Mouse (Mus musculus) layer of hippocampus, adult 8-10 months (tissue): ENCODE data around the gene Gng12. TPM values are rescaled to one million over a fixed set of nuclear protein-coding genes. Genes with fewer than 3 reads are reported as not detected.

Experiments used
- DNase-seq, 2 experiments: peaks; one replicate each; pipeline ENCODE4 v3.0.0; 2022; ENCODE audit warnings: low spot score in 2 of 2
- total RNA-seq, 4 experiments: library from RNA; stranded (reverse); gene quantifications; 2 replicates each; pipeline ENCODE4 v1.2.4; 2022

The Gng12 gene
- total RNA-seq, 4 experiments from 2014 or later: 56.7 to 75.5 (median 67.9) TPM

DNA sequence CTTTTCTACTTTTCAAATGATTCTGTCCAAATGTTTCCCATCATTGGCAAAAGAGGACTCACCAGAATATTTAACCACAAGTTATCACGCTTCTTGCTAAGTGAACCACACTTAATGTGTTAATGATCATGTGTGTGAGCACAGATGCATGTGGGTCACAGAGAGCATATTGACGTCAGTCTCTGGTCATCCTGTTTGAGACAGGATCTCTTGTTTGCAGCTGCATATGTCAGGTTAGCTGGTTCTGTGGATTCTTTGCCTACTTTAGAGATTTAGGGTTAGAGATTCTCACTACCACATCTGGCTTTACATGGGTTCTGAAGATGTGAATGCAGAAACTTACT, 153.5 kb downstream of the Gng12 start:
- no peak for DNase-seq

DNA sequence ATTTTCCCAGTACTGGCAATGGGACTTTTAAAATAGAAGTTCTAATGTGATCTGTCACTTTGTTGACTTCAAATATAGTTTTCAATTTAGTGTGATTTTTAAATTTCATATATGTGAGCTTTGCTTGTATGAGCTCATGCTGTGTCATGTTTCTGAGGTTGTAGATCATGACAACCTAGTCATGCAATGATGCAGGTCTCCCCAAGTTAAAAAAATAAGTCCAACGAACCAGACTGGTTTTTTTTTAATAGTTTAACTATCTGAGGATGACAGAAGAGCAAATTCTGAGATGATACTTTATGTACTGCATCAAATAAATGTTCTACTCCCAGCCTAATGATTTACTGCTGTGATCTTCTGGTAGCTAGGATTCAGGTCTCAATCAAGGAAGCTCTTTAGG, 153.9 kb downstream of the Gng12 start:
- no peak for DNase-seq

DNA sequence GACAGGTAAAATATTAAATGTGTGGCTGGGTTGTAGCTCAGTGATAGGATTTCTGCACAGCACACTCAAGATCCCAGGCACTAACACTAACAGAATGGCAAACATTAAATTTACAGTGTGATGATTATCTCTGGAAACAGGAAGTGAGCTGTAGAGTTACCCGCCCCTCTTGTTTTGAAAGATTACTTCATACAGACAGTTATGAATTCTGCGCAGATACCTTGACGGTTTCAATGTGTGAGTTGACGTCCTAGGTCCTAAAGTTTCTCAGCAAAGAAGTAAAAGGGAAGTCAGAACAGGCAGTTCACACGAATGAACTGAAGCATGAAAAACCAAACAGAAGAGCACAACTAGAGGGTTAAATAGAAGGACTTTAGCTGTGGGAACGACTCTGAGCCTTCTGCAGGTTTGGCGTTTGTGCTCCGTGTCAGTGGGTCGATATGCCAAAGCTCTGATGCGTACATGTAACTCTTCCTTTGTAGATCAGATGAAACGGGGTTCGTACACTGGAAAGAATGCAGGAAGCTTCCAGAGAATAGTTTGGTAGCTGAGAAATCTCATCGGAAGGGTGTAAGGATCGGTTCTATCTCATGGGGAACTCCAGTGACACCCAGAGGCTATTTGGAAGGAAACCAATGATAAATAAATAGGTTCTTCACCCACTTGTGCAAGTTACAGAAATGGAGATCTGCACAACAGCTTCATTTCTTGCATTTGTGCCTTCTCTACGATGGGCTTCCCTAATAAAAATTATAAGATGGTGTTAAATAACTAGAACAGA, 160.1 kb downstream of the Gng12 start:
- DNase-seq: no peak

DNA sequence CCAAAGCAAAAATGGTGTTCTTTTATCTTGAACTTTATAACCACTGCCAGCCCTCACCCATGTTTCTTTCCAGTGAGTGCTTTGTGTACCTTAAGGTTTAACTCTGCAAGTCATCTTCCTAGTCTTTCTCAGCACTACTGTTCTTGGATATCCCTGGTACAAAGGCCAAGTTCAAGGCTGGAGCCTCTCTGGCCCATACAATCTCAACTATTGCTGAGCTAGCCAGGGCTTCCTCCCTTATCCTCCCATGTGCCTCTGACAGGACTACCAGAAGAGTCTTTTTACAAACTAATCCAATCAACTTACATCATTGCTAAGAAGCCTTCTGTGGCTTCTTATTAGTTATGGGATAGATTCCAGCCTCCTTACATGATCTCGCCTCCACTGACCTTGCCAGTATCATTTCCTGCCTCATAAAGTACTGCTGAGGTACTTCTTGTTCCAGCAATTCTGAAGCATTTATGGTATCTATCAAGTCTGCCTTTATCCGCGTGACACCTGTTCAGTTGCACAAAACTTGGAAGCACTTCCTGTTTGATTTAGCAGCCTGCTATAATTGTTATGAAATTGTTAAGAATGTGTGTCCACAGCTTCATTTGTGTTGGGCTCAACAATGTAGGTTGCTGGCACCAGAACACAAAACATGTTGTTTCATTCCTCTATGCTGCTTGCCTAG, 160.8 kb downstream of the Gng12 start:
- no peak for DNase-seq

DNA sequence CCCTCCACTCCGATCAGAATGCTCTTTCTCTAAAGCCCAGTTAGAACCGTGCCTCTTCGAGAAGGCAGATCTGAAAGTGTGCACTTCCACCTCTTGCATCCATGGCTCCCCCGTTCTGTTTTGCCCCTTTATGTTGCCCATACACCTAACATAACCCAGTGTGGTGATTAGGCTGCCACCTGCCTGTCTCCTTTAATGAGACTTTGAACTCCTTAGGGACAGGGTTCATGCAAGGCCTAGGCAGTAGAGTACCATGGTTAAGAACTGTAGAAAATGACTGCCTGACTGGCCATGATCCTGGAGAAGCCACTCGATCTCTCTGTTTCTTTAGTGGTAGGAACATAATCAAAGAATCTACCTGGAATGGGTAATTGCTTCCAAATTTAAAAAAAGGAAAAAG, 161.4 kb downstream of the Gng12 start:
- no peak for DNase-seq

DNA sequence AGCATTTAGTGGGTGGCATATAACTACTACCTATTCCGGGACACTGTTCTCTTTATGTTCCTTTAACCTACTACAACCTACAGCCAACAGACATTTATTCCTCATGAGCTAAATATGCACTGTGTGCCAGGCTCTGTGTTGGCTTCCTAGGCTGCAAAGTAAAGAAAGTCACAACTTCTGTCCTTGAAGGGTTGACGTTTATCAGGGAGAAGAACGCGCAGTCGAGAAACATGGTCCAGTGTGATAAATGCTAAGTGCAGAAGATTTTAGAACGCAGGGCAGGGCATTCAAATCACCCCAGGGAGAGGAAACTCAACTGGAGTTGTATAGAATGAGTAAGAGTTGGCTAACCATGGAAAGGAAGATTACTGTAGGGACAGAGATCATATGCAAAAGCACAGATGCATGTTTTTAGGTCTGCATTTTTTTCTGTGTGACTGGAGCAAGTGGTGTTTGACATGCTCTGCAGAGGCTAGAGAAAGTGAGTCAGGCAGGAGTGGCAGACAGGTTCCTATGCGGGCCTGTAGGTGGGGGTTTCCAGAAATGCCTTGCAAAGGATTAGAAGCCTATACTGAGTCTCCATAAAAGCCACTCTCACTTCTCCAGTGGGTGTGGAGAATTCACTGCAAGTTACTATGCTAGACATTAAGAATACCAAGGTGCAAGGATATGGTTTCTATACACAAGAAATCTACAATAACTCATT, 161.9 kb downstream of the Gng12 start:
- no peak for DNase-seq

DNA sequence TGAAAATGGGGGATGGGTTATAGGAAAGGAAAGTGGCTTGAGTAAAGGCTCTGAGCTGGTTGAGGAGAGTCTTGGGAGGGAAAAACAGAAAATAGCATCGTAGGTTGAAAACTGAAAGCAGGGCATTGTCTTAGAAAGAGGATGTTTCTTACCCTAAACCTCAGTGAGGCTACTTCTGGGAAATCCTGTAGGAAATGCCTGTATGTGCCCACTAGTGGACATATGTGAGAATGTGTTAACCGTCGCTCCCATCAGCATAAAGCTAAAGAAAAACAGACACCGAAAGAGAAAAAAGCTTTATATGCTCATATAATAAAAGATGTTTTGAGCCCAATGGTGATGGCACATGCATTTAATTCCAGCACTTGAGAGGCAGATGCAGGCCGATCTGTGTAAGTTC, 163.9 kb downstream of the Gng12 start:
- DNase-seq: no peak

DNA sequence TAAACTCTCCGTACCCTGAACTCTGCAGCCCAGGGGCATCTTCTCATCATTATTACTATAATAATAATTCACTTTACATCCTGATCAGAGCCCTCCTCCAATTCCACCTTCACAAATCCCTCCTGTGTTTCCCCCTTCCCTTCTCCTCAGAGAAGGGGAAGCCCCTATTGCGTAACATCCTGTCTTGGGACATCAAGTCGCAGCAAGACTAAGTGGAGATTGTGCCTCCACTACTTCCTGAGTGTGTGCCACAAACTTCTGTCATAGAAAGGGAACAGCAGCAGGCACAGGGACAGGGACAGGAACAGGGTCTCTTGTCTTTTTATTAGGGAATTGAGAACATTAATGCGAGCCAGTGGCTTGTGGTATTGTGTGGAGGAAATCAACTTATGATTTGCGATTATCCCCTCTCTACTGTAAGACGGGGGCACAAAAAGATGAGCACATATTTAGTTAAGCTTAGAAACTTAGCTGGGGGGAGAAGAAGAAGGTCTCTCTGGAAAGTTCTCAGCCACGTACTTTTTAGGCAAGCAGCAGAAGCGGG, 173.1 kb downstream of the Gng12 start:
- DNase-seq: no peak

DNA sequence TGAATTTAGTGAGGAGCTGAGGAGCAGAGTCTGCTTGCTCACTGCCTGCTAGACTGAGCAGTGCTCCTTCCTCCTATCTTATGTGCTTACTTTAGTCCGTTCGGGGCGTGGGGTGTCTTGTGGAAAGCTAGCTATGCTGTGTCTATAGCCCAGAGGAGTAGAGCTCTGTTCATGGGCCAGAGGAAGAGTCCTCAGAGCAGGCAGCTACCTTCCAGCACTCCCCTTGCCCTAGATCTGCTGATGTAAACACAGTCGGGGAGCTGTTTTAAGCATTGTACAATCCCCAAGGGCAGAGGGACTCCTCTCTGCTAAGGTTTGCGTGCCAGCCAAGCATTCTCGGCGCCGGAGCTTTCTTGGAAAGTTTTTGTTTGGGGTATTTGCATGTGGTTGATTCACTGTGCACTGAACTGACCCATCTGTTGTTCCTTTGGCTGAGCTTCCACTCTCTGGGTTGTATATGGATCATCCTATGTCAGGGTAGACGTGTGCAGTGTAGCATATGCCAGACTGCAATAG, 173.7 kb downstream of the Gng12 start:
- DNase-seq: no peak

Other genes starting within 250 kb of the Gng12 start
- gene Vmn1r35, start 210.5 kb upstream of the Gng12 start, total RNA-seq: not detected
- not detected for gene Vmn1r36, start 177.2 kb upstream of the Gng12 start, total RNA-seq
- not detected for gene Vmn1r37, start 167.0 kb upstream of the Gng12 start, total RNA-seq
- not detected for gene Vmn1r38, start 113.8 kb upstream of the Gng12 start, total RNA-seq
- not detected for gene Vmn1r39, start 85.8 kb upstream of the Gng12 start, total RNA-seq
- 1 to 10 TPM; 6.0 to 8.9 (median 8.0) TPM for gene Gadd45a, start 141.1 kb downstream of the Gng12 start, total RNA-seq